Mouse (Mus musculus): Measurements from ENCODE around the gene Tmem176a. TPM values are rescaled to one million over a fixed set of nuclear protein-coding genes. Genes with fewer than 3 reads are reported as not detected.
A peak's percentile ranks its signal among the peaks of the same experiment; 100 is the strongest.

The Tmem176a gene
- polyA plus RNA-seq, 1 experiment from 2014 or later = 102 TPM

DNA sequence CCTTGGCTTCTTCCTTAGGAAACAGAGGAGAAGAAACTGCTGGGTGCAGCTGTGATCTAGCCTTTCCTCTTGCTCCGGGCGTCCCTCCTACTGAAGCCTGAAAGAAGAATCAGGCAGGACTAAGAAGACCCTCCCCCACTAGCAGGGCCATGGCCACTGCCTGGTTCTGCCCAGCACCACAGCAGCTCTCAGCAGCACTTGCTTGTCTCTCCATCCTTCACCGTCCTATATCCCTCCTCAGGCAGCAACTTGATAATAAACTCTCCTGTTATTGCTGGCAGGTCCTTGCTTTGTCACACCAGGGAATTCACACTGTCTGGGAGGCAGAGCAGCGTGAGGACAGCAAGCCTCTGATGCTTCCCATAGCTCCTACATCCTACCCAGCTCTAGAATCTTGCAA is 4.4 kb downstream of the Tmem176a start:
- Histone ChIP-seq H3K9me3 (no peaks in the 10 kb centered on the region), H3K4me3 (no peak overlapping the region), H3K9ac (no peak overlapping the region), H3K4me1 (peaks cover 21% of the 10 kb centered on the region), H3K27ac (replicated peaks) (no peak overlapping the region), H3K4me2 (no peak overlapping the region), H3K36me3 (peaks cover 39% of the 10 kb centered on the region), H3K27me3 (replicated peaks) (no peaks in the 10 kb centered on the region)
- 44% methylated on average over 4 of the region's 4 CpGs for whole genome bisulfite sequencing
- no peak for ATAC-seq (ENCODE audit: extremely low read depth, insufficient number of reproducible peaks, low FRiP score, low TSS enrichment)

DNA sequence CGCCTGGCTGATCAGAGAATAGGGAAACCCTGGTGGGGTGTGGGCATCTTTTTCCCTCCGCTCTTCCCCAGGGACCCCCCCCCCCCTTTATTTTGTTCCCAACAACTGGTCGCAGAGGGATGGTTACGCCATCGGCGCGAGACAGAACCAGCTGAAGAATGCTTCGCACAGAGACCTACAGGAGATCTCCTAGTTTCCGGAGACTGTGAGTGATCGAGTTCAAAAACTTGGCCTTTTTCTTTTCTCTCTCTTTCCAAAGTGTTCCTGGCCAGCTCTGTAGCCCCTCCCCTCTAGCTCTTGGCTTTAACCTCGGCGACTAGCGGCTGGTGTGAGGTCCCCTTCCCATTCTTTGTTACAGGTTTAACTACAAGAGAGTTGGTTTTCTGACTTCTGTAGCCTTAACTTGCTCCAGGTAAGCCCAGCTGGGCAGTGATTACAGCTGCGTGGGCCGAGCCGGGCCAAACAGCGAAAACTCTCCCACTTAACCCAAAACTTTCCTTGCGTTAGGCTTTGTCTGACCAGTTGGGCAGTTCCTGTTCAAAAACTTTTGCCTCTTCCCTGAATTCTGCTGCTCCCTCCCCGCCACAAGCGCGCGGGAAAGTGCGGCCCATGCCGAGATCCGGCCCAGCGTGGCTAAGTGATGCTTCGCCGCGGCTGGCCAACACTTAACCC is 11.2 kb downstream of the Tmem176a start:
- Histone ChIP-seq H3K4me2 (peak overlapping the region; percentile 76), H3K9me3 (no peaks in the 10 kb centered on the region), H3K27ac (replicated peaks) (peak overlapping the region; percentile 85), H3K36me3 (no peaks in the 10 kb centered on the region), H3K4me3 (peak overlapping the region; percentile 55), H3K27me3 (replicated peaks) (no peaks in the 10 kb centered on the region), H3K9ac (peak overlapping the region; percentile 79), H3K4me1 (peaks cover 10% of the 10 kb centered on the region)
- WGBS = 1% methylated on average over 29 of the region's 29 CpGs
- no peak; the same call in 1 of the 2 replicates for ATAC-seq (ENCODE audit: extremely low read depth, insufficient number of reproducible peaks, low FRiP score, low TSS enrichment)

DNA sequence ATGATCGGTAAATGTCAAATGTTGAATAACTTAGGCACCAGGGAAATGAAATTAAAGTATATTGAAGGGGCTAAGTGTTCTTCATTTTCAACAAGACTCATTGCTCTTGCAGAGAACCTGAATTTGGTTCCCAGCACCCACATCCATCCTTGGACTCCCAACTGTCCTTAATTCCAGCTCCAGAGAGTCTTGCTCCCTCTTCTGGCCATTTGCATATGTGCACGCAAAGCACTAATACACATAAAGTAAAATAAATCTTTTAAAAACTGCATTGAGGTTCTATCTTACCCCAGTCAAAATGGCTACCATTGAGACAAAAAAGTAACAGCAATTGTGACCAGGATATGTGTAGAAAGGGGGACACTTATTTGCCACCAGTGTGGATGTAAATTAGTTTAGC is 13.4 kb downstream of the Tmem176a start:
- H3K27me3 ChIP-seq (replicated peaks) = no peaks in the 10 kb centered on the region
- H3K4me2 ChIP-seq = no peak overlapping the region
- H3K36me3 ChIP-seq = no peaks in the 10 kb centered on the region
- H3K27ac ChIP-seq (replicated peaks) = no peak overlapping the region
- H3K9me3 ChIP-seq = no peaks in the 10 kb centered on the region
- 96% methylated on average over 2 of the region's 2 CpGs for WGBS
- ATAC-seq (ENCODE audit: extremely low read depth, insufficient number of reproducible peaks, low FRiP score, low TSS enrichment) = no peak
- no peak overlapping the region for H3K4me3 ChIP-seq
- H3K9ac ChIP-seq = no peak overlapping the region
- H3K4me1 ChIP-seq = peaks cover 15% of the 10 kb centered on the region

DNA sequence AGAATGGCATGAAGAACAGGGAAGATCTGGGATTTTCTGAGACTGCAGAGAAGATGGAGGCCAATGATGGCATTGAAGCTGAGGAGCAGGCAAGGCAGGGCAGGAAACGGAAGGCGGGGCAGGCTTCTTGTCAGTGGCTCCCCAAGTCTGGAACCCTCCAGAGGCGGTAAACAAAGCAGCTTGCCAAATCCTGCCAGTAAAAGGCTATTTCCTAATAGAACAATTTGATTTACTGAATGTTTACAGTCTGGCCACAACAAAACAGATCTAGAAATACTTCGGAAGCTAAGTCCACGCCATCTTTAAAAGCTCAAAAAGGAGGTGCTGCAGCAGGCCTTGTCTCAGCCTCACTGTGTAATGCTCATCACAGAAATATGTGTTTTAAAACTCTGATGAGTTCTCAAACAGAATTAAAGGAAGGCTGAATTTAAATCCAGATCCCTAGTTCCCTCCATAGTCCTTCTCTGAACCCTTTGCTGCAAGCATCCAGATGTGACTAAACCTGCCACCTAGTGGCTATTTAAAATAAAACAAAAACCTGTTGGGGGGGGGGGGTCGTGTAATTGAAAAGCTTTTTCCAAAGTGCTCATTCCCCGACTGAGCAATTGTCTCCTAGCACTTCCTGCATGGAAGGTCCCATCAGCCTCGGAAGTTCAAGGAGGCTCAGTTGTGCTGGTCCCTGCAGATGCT is 17.0 kb downstream of the Tmem176a start:
- no peaks in the 10 kb centered on the region for H3K27me3 ChIP-seq (replicated peaks)
- no peak overlapping the region for H3K4me3 ChIP-seq
- H3K27ac ChIP-seq (replicated peaks) = no peak overlapping the region
- no peaks in the 10 kb centered on the region for H3K9me3 ChIP-seq
- H3K9ac ChIP-seq = no peak overlapping the region
- H3K36me3 ChIP-seq = no peaks in the 10 kb centered on the region
- no peak overlapping the region for H3K4me2 ChIP-seq
- no peak for ATAC-seq (ENCODE audit: extremely low read depth, insufficient number of reproducible peaks, low FRiP score, low TSS enrichment)
- H3K4me1 ChIP-seq = peaks cover 19% of the 10 kb centered on the region
- 46% methylated on average over 8 of the region's 8 CpGs for WGBS

DNA sequence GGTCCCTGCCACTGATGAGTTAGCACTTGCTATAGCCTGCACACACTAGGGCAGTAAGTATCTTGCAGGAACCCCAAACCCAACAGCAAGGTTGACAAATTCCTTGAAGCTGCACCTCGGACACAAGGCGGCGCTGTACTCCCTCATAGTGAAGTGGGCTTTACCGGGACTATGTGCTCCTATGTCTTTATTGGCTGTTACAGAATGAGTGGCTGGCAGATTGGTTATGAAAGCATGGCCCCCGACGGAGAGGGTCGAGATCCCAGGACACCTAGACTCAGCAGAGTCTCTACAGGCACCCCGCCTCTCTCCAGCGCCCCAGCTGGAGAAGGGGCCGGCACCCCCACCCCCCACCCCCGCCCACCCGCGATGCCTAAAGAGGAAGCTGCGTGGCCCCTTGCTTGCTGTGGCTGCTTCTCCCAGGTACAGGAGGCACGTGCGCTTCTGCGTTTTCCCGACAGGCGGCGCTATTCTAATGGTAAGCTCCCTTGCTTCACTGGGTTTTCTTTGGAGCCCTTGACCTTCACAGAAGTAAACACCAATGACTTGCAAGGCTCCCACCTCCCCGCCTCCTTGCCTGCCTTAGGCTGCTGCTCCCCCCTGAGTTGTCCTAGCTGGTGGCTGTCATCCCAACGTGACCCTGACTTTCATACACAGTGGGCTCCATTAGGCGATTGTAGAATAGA is 19.6 kb downstream of the Tmem176a start:
- WGBS = 11% methylated on average over 23 of the region's 23 CpGs

DNA sequence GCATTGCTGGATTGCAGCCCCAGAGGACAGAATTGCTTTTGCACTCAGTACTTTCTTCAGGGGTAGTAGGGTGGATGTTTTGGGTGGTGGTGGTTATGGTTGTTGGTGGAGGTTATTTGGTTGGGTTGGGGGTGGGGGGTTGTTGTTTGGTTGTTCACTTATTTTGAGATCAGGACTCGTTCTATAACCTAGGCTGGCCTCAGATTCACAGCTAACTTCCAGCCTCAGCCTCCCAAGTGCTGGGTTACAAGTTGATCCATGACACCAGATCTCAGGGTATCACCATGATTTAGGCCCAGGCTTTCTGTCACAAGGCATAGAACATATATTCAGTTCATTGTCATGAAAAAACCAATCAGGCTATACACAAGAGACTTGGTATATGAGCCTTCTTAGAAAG is 20.1 kb downstream of the Tmem176a start:
- Histone ChIP-seq H3K4me1 (peaks cover 20% of the 10 kb centered on the region), H3K9me3 (no peaks in the 10 kb centered on the region), H3K4me3 (no peak overlapping the region), H3K36me3 (no peaks in the 10 kb centered on the region), H3K27me3 (replicated peaks) (no peaks in the 10 kb centered on the region), H3K9ac (no peak overlapping the region), H3K4me2 (no peak overlapping the region), H3K27ac (replicated peaks) (no peak overlapping the region)
- ATAC-seq (ENCODE audit: extremely low read depth, insufficient number of reproducible peaks, low FRiP score, low TSS enrichment) = no peak
- WGBS = 77% methylated on average over 1 of the region's 1 CpGs

More for the DNA sequence above, 19.6 kb downstream of the Tmem176a start:
- ATAC-seq (ENCODE audit: extremely low read depth, insufficient number of reproducible peaks, low FRiP score, low TSS enrichment) = no peak; the same call in 1 of the 2 replicates
- H3K4me1 ChIP-seq = peaks cover 20% of the 10 kb centered on the region
- H3K9ac ChIP-seq = peak overlapping the region; percentile 71
- no peaks in the 10 kb centered on the region for H3K27me3 ChIP-seq (replicated peaks)
- peak overlapping the region; percentile 47 for H3K4me3 ChIP-seq
- peak overlapping the region; percentile 66 for H3K4me2 ChIP-seq
- H3K27ac ChIP-seq (replicated peaks) = no peak overlapping the region
- no peaks in the 10 kb centered on the region for H3K36me3 ChIP-seq
- no peaks in the 10 kb centered on the region for H3K9me3 ChIP-seq

DNA sequence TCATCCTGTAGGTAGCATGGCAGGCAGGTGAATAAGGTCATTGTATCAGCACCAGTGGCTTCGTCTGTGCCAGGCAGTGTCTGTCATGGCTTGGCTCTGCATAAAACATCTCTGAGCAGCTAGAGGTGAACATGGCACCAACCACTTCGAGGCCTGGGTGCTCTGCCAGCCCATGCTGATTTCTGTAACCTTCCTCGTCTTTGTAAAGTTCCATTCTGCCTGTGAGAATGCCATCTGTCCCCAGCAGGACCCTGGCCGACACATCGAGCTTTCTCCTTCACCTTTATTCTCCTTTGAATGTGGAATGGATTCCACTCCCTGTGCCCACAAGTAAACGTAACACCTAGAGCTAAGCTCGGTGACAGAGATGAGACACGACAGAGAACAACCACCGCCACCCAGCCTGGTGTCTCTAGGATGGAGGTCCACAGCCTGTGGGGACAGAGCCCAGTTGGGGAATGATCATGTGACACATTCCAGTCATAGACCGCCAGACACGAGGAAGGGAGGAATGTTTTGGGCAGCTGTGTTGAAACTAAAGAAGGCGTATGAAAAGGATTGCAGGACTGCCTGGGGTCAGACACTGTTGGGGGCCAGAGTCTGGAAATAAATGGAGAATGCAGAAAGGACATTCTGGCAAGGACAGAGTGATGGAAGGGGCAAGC is 21.0 kb downstream of the Tmem176a start:
- Histone ChIP-seq H3K27ac (replicated peaks) (no peak overlapping the region), H3K4me3 (no peak overlapping the region), H3K9me3 (no peaks in the 10 kb centered on the region), H3K4me2 (no peak overlapping the region), H3K36me3 (no peaks in the 10 kb centered on the region), H3K27me3 (replicated peaks) (no peaks in the 10 kb centered on the region), H3K9ac (no peak overlapping the region), H3K4me1 (peaks cover 20% of the 10 kb centered on the region)
- no peak for ATAC-seq (ENCODE audit: extremely low read depth, insufficient number of reproducible peaks, low FRiP score, low TSS enrichment)
- WGBS = 63% methylated on average over 12 of the region's 12 CpGs

DNA sequence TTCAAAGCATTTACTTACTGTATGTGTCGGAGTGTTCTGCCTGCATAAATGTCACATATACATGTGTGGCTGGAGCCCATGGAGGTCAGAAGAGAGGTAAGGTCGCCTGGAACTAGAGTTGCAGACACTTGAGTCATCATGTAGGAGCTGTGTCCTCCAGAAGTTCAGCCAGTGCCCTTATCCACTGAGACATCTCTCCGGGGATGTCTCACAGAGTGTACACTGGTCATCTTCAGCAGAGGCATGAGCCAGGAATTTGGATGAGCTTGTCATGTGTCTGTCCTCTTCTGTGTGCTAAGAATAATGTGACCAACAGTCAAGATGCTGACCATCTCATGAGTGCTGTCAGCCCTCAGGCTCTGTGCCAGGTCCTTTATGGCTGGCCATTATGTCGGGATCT is 22.1 kb downstream of the Tmem176a start:
- peaks cover 16% of the 10 kb centered on the region; the same call in 1 of the 2 replicates for H3K4me1 ChIP-seq
- no peak overlapping the region for H3K4me2 ChIP-seq
- no peaks in the 10 kb centered on the region for H3K9me3 ChIP-seq
- H3K9ac ChIP-seq = no peak overlapping the region
- no peak overlapping the region for H3K4me3 ChIP-seq
- WGBS = 73% methylated on average over 4 of the region's 4 CpGs
- ATAC-seq (ENCODE audit: extremely low read depth, insufficient number of reproducible peaks, low FRiP score, low TSS enrichment) = no peak
- H3K27ac ChIP-seq (replicated peaks) = no peak overlapping the region
- H3K27me3 ChIP-seq (replicated peaks) = no peaks in the 10 kb centered on the region
- no peaks in the 10 kb centered on the region for H3K36me3 ChIP-seq

DNA sequence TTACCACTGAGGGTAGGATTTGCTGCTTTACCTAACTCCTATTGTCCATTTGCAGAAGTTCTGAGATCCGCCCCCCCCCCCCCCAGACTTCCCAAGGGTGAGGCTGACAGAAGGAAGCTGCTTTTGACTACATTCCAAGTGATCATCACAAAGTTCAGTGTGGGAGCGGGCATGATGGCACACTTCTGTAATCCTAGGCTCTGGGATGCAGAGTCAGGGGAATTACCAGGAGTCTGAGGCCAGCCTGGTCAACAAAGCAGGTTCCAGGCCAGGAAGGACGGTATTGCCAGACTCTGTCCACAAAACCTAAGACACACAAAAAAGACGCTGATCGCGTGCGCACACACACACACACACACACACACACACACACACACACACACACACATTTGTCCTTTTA is 22.8 kb downstream of the Tmem176a start:
- no peak for ATAC-seq (ENCODE audit: extremely low read depth, insufficient number of reproducible peaks, low FRiP score, low TSS enrichment)
- no peak overlapping the region for H3K4me3 ChIP-seq
- H3K9ac ChIP-seq = no peak overlapping the region
- H3K4me1 ChIP-seq = peaks cover 16% of the 10 kb centered on the region; the same call in 1 of the 2 replicates
- no peak overlapping the region for H3K27ac ChIP-seq (replicated peaks)
- no peaks in the 10 kb centered on the region for H3K36me3 ChIP-seq
- no peaks in the 10 kb centered on the region for H3K27me3 ChIP-seq (replicated peaks)
- no peaks in the 10 kb centered on the region for H3K9me3 ChIP-seq
- WGBS = 83% methylated on average over 7 of the region's 7 CpGs
- no peak overlapping the region for H3K4me2 ChIP-seq

DNA sequence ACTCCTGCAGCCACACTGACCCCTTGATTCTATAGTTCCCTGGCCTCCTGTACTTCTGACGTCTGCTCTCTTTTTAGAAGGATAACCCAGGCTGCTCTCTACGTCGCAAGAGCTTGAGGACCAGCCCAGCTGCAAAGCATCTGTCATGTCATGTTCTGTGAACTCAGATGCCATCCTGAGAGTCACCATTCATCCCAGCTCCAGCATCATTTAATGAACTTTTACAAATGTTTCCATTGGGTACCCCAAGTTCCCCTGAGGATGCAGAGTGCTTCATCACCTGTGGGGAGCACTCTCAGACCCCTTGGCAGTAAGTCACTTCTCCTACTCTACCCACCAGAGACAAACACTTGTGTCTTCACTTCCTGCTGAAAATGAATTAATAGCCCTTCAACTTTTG is 23.5 kb downstream of the Tmem176a start:
- 50% methylated on average over 3 of the region's 3 CpGs for WGBS
- ATAC-seq (ENCODE audit: extremely low read depth, insufficient number of reproducible peaks, low FRiP score, low TSS enrichment) = no peak
- Histone ChIP-seq H3K9ac (no peak overlapping the region), H3K4me1 (peaks cover 16% of the 10 kb centered on the region; the same call in 1 of the 2 replicates), H3K9me3 (no peaks in the 10 kb centered on the region), H3K27ac (replicated peaks) (no peak overlapping the region), H3K4me3 (no peak overlapping the region), H3K36me3 (no peaks in the 10 kb centered on the region), H3K27me3 (replicated peaks) (no peaks in the 10 kb centered on the region), H3K4me2 (no peak overlapping the region)

DNA sequence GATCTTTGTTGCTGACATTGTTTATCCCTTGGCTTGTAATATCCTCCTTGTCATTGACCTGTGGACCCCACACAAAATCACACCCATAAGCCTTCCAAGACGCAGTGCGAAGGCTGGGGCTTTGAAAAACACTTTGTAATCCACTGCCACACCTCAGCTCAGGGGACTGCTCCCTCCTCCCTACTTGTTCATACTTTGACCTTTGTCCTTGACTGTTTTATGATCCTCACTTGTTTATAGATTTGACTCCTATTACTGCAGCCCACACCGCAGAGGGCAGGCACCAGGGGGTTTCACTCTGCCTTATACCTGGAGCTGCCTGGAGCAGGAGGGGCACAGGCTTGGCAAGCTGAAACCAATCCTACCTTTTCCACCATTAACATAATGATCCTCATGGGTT is 24.0 kb downstream of the Tmem176a start:
- no peak overlapping the region for H3K27ac ChIP-seq (replicated peaks)
- H3K4me3 ChIP-seq = no peak overlapping the region
- no peak overlapping the region for H3K9ac ChIP-seq
- no peaks in the 10 kb centered on the region for H3K9me3 ChIP-seq
- no peak for ATAC-seq (ENCODE audit: extremely low read depth, insufficient number of reproducible peaks, low FRiP score, low TSS enrichment)
- no peaks in the 10 kb centered on the region for H3K36me3 ChIP-seq
- 66% methylated on average over 3 of the region's 3 CpGs for WGBS
- H3K27me3 ChIP-seq (replicated peaks) = no peaks in the 10 kb centered on the region
- peaks cover 16% of the 10 kb centered on the region; the same call in 1 of the 2 replicates for H3K4me1 ChIP-seq
- no peak overlapping the region for H3K4me2 ChIP-seq

Data from heart, embryonic 13.5 days (tissue).